Mouse (Mus musculus) spleen, postnatal 10 days (tissue): Measurements from ENCODE around the gene Lrrc32.
A peak's percentile ranks its signal among the peaks of the same experiment; 100 is the strongest.

ENCODE experiments used
- DNase-seq, 2 experiments: peaks; one replicate each; pipeline ENCODE4 v3.0.0; 2021 to 2022; ENCODE audit warnings: low spot score in 2 of 2

The Lrrc32 gene

DNA sequence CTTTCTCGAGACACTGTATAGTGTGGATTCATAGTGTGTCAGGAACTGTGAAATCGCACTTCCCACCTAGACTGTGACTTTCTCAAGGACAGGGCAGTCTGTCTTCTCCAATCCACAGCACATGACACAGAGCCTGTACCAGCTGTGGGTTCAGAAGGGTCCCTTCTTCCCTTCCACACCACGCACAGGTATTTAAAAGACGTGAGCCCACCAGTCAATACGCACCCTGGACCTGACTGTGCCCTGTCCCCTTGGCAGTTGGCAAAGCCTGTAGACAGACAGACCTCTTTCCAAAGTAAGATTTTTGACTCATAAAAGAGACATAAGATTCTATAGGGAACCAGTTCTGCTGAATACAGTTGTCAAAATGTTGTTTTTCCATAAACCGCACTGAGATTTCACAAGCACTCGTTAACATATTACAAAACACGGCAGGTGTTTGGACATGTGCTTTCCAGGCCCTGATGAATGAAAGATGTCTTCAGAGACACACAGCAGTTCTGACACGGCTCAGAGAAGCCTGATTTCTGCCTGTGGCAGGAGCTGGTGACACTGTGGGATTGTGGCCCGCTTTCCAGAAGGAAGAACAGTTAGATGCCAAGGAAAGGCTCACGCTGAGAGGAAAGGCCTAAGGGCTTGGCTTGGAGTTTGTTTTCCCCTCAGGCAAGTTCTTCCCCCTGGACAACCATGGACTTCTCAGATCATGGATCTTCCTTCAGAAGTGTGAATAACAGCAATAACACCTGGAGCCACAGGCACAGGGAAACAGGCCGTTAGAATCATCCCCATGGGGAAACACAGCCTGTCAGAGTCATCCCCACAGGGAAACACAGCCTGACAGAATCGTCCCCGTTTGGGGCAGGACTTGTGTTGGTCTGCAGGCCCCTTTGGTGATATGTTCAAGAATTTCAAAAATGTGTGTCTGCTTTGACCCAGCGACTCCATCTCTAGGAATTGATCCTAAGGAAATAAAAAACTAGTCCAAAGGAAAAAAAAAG lies 22.2 kb downstream of the Lrrc32 start:
- no peak for DNase-seq

DNA sequence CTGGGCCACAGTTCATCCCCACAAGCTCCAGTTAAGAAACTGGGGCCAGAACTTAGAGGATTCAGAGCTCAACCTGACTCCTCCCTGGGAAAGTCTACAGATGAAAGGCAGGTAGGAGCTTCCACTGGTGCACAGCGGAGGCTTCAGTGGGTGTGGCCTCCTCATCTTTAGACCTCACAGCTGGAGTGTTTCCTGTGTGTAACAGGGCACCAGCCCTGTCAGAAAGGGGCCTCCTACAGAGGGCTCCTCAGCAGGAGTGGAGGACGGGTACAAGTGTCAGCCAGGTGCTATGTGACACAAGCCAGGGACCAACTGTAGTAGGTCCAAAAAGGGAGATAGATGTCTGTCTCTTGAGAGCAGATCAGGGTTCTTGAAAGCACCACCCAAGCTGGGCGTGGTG lies 24.2 kb downstream of the Lrrc32 start:
- DNase-seq: no peak

DNA sequence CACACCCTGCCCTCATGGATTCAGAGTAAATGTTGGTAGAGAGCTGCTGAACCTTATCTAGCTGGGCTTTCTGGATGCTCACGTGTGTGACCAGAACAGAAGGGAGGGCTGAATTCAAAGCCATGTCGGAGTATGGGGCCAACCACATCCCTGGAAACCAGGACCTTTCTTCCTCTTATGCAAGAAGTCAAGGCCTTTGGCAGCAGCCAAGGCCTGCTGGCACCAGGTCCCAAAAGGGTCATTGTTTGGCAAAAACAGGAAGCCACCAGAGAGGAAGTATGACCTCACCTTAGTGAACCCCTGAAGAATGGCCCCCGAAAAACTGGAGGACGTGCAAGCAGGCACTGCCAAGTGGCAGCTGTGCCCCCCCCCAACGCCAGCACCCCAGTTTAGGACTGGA lies 33.5 kb downstream of the Lrrc32 start:
- DNase-seq: no peak

DNA sequence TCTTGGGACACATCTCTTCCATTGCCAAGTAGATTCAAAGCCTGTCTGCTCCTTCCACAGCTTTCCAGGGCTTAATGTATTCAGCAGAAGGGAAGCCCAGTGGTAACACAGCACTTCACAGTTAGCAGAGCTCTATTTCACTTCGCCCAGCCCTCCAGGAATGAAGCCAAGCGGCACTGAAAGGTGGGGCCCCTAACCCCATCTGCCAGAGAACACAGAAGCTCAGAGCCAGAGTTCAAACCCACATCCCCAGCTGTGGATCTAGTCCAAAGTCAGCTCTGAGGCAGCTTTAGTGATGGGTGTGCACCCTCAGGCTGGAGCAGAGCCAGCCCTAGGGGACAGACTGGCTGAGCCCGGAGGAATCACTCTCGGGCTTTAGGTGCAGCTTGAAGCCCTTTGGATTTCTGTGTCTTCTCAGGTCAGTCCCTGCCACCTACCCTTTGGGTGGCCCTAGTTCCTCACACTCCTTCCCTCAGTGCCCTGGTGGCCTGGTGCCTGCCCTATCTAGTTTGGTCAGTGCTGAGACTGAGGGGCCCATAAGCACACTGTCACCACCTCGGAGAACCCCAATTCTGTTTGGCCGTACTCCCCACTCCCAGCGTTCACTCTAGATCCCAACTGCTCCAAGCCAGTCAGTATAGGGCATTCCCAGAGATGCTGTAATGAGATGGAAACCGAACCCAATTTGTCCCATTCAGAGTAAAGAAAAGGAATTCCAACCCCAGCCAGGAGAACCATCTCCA lies 34.2 kb downstream of the Lrrc32 start:
- DNase-seq: no peak

DNA sequence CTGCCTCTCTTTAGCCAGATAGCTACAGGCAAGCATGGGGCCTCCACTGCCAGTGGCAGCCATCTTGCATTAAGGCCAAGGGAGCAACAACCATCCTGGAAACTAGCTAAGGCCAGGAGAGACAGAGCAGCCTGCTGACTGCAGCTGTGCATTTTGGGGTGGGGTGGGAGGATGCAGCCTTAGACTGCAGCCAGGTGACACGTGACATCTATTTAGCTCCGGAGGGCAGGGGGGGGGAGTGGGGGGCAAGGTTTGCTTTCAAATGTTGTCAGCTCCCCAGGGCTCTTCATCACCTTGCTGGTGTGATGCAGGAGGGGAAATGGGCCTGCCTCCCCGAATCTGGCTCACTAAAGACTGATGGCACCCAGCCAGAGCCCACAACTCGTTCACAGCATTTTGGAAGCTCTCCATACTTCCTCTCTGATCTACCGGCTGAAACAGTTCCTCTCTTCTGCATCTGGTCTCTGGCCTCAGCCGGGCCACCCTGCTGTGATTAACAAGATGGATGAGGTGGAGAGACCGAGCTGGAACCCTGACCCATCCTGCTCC lies 34.8 kb downstream of the Lrrc32 start:
- DNase-seq: peak in 1 of 2 experiments; percentile 50

DNA sequence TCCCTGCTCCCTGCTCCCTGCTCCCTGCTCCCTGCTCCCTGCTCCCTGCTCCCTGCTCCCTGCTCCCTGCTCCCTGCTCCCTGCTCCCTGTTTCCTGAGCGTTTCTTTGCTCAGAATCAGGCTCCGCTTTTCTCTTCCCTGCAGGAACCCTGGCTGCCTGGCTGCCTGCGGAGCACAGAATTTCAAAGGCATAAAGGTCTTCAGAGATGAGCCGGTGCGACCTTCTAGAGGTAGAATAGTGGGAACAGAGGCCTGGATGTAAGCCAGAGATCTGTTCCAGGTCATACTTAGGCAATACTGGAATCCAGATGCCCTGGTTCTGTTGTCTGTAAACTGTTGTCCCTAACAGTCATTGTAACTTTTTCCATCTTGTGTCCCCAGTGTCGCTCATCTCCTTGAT lies 35.3 kb downstream of the Lrrc32 start:
- DNase-seq: no peak

DNA sequence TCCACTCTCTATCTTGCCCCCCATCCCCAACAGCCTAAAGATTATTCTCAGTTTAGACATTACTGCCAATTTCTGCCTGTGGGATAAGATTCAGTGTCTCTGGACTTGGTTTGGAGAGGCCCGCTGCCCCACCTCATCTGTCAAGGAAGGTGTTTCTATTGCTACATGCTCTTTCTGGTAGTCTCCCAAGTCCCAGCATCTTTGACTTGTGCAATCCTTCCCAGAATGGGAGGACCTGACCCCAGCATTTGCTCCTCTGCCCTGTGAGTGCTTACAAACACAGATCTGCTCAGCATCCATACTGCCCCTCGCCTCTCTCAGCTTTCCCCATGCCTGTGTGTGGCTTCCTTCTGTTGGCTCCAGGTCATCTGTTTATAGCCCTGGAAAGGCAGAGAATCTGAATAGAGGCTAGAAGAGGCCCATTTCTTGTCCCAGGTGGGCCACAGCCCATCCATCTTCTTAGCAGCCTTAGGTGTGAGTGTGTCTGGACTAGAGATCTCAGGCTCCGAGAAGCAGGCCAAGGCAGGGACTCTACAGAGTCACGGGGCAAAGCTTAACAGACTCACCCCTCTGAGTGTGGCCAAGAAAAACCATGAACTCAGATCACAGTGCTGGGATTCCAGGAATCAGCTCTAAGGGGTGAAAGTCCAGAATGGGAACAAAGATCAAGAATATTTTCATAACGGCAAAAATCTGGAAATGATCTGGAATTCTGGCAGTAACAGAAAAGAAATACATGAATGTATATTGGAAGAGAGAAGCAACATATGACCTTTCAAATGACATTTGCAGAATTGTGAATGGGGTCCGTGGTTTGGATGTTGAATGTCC lies 36.0 kb downstream of the Lrrc32 start:
- DNase-seq: no peak

DNA sequence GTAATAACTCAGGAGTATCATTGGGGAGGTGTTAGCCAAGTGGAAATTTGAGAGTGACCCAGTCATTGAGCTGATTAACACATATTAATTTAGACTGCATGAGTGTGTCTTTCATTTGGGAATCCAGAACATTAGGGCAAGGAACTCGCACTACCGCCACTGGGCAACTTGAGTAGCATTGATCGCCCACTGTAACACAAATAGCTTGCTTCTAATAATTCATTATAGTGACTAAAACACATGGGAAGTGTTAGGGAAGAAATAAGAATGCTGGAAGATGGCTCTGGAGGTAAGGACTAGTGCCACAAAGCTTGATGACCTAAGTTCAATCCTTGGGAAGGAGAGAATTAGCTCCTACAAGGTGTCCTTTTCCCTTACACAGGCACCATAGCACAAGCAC lies 38.0 kb downstream of the Lrrc32 start:
- DNase-seq: no peak

DNA sequence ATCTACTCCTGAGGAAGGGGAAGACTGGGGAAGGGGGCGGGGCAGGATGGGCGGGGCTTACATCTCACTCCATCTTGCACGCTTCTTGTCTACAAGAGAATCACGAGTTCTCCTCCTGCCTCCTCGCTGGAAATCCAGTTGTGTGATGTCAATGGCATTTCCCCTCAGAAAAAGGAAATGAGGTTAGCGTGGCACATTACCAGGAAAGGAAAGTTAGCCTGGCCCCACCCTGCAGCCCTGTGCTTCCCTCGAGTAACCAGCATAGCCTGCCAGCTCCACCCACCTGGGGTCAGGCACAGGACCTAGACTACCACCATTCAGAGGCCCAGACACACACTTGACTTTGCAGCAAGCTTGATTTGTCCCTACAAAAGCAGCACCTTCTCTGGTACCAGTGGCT lies 42.5 kb downstream of the Lrrc32 start:
- no peak for DNase-seq

DNA sequence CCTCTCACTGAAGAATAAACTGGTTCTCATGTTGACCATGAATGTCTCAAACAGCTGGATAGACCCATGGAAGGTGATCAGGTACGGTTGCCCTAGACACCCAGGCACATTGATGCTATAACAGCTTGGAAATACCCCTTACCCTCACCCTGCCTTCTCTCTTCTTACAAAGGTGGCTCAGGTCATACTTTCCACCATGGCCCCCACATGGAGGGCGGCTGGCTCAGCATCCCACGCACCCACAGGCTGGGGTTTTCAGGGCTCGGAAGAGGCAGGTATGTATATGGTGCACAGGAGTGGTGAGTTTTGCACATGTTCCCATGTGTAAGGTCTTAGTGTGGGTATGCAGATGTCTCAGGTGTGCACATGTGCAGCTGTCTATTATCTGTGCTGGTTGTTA lies 43.9 kb downstream of the Lrrc32 start:
- no peak for DNase-seq

- peak; percentile 47 to 59 for DNase-seq
Measured at GRCm38 (mm10) chr7:98534432-98534855, 45.4 kb downstream of the Lrrc32 start.

DNA sequence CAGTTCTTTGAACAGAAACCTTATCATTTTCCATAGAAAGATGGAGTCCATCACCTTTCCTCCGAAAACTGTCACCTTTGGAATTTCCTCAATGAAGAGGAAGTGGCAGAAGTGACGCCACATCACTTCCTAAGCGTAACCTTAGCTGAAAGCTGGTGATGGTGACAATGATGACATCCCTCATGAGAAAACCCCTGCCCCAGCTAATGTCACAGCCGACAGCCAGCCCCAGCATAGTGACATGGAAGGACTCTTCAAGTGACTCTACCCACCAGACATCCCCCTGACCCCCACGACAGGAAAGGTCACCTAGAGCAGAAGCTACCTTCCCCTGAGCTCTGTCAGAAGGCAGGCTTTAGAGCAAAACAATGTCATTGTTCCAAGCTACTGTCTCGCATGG lies 46.1 kb downstream of the Lrrc32 start:
- no peak for DNase-seq

DNA sequence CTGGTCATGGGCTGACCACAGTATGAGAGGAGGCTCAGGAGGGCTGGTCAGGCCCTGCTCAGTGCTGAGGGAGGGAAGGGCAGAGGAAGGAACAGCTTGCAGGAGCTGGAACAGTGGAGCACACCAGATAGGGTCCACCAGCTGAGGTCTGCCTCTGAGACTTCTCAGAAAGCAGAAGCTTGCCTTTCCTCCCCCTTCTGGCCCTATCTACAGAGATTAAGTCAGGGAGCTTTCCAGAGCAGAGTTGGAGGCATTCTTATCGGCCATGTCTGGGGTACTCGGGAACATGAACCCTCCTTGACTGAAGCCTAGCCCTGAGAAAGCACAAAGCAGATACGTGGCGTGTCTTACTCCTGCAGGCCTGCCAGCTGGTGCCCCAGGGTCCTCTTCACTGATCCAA lies 46.8 kb downstream of the Lrrc32 start:
- DNase-seq: no peak

- DNase-seq: no peak
Measured at GRCm38 (mm10) chr7:98537210-98537966, 48.3 kb downstream of the Lrrc32 start.

- no peak for DNase-seq
Measured at GRCm38 (mm10) chr7:98537967-98538573, 49.0 kb downstream of the Lrrc32 start.

- DNase-seq: no peak
Measured at GRCm38 (mm10) chr7:98540879-98541278, 51.8 kb downstream of the Lrrc32 start.

DNA sequence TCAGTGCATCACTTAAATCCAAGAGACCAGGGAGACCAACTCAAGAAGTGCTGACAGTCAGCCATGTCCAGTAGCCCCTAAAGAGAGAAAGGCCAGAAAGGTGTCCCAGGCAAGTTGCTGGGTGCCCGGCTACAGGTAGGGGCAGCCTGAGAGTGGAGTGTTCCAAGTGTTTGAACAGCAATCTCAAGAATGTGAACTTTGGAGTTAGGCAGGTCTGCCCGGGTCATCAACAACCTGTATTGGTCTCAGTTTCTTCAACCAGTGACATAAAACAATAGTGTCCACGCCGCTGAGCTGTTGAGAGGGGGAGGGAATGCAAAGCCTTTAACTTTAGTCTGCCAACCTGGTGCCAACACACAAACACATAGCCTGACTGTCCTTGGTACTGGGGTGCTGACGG lies 52.5 kb downstream of the Lrrc32 start:
- no peak for DNase-seq

GRCm38 (mm10) chr7:98542267-98542666 lies 53.2 kb downstream of the Lrrc32 start:
- no peak for DNase-seq

GRCm38 (mm10) chr7:98542731-98543142 lies 53.7 kb downstream of the Lrrc32 start:
- DNase-seq: no peak

- no peak for DNase-seq
Measured at GRCm38 (mm10) chr7:98543853-98544370, 54.8 kb downstream of the Lrrc32 start.
